Mouse (Mus musculus): ENCODE measurements around the gene Taar7d.
"Not testable (repeated sequence)": the region's sequence is repeated elsewhere in the genome, so short reads cannot be mapped to it uniquely, and the experiment has no call there.

The Taar7d gene

GRCm38 (mm10) chr10:24026922-24027321, at the start of gene Taar7d:
Gene Taar7d, plus strand, starts transcription at chr10:24027222.
- DNase-seq (ENCODE audit: low read depth, low spot score): no peak

DNA sequence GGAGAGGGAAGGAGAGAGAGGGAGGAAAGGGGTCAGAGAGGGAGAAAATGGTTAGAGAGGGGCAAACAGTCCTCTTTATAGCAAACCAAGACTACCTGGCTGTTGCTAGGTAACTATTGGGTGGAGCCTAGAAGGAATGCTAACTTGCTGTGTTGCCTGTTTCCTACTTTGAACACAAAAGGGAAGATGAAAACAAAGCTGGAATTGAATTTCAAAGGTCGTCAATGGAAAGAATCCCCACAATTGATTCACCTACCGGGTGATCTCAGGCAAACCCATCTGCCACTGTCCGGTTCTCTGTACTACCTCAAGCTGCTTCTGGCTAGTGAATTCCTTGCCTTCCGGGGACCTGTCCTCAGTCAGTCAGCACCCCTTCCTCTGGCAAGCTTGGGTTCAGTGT, 49.1 kb upstream of the Taar7d start:
- no peak for DNase-seq (ENCODE audit: low read depth, low spot score)

GRCm38 (mm10) chr10:23978901-23979705, 47.9 kb upstream of the Taar7d start:
- peak; percentile 10 for DNase-seq (ENCODE audit: low read depth, low spot score)

- no peak for DNase-seq (ENCODE audit: low read depth, low spot score)
These were observed 41.5 kb upstream of the Taar7d start, which contains the start of gene Taar6 for GRCm38 (mm10) chr10:23985546-23985945. Gene Taar6, minus strand, starts transcription at chr10:23985646.

DNA sequence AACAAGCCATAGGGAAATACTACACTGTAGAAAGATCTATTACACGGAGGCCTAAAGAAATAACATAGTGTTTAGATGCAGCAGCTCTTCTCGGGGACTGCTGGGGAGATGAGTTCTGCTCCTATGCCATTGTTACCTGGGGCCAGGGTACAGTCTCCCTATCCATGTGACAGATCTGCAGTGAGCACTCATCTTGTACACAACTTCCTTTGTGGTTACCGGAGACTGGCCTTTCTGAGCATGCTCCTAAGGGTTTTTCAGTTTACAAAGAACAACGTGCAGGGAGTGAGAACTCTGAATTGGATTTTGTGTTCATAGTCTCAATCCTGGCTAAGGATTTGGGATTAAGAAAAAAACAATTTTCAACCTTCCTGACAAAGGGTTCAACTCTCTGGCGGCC, 40.6 kb upstream of the Taar7d start:
- DNase-seq (ENCODE audit: low read depth, low spot score): no peak

DNA sequence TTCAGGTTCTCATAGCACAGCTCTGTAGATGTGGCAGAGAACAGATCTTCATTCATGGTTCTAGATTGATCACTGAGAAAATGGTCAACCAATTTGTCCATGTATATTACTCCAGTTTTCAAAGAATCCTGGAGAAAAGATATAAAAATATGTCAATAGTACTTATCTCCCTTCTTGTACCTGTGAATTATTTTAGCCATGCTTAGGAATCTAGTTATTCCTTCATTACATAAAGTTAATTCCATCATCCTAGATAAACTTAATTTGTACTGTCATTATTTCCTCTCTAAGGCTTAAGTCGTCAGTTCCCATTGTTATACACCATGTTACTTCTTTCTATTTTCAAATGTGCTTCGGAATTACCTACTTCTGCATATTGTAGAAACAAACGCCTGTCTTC, 33.6 kb upstream of the Taar7d start, which contains the start of gene Taar7a:
TSS of gene Taar7a (minus strand) at position 101 of the 400 bp plus-strand sequence.
- DNase-seq (ENCODE audit: low read depth, low spot score): no peak

DNA sequence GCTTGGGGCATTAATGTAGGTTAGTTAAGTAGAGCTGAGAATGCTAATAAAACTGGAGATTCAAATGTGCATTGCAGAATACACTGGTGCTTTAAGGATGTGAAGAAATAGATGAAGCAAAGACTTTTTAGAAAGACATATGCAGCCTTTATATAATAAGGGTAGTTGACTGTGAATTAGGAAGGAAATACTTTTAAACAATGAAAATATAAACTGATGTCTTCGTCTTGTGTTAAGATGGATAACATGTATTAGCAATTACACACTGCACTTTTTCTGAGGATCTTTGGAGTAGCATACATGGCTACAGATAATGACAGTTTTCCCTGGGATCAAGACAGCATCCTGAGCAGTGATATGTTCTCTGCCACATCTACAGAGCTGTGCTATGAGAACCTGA, 27.4 kb upstream of the Taar7d start, which contains the start of gene Taar7b:
TSS of gene Taar7b (plus strand) at position 301 of the 400 bp plus-strand sequence.
- no peak for DNase-seq (ENCODE audit: low read depth, low spot score)

DNA sequence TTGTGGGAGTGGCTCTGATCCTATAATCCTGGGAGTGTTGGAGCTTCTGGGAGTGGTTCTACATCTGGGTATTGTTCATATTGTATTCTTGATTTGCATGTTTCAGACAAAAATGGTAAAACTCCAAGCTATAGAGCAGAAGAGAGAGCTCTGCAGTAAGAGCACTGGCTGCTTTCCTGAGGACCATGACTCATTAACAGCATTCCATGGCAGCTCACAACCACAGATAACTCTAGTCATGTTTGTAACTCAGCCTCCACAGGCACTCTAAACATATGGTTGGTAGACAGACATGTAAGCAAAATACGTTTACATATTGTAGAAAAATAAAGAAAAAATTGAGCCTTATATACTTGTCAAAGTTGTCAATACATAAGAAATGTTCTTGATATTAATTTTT, 20.6 kb upstream of the Taar7d start:
- DNase-seq (ENCODE audit: low read depth, low spot score): no peak

DNA sequence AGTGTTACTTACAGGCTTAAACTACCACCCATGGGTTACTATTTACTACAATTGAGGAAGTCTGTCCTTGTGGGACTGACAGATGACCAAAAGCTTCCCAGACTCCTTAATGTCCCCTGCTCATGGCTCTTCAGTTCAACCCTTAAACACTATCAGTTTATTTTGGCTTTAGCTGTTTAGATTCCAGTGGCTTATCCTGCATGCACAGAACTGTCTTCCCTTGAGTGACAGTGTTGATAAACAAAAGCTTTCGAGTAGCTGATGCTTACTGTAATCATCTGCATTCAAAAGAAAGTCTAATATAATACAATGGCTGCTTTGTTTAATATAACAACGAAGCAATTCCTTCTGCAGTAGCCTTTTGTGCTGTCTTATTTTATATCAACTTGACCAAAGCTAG, 20.0 kb upstream of the Taar7d start:
- DNase-seq (ENCODE audit: low read depth, low spot score): no peak

- no peak for DNase-seq (ENCODE audit: low read depth, low spot score)
These were observed 18.9 kb upstream of the Taar7d start for GRCm38 (mm10) chr10:24008143-24008542.

GRCm38 (mm10) chr10:24031347-24031746, 4.3 kb downstream of the Taar7d start:
- no peak for DNase-seq (ENCODE audit: low read depth, low spot score)

- no peak for DNase-seq (ENCODE audit: low read depth, low spot score)
These were observed 10.3 kb downstream of the Taar7d start, which contains the start of gene Taar7e for GRCm38 (mm10) chr10:24037314-24037713. Gene Taar7e, plus strand, starts transcription at chr10:24037614.

DNA sequence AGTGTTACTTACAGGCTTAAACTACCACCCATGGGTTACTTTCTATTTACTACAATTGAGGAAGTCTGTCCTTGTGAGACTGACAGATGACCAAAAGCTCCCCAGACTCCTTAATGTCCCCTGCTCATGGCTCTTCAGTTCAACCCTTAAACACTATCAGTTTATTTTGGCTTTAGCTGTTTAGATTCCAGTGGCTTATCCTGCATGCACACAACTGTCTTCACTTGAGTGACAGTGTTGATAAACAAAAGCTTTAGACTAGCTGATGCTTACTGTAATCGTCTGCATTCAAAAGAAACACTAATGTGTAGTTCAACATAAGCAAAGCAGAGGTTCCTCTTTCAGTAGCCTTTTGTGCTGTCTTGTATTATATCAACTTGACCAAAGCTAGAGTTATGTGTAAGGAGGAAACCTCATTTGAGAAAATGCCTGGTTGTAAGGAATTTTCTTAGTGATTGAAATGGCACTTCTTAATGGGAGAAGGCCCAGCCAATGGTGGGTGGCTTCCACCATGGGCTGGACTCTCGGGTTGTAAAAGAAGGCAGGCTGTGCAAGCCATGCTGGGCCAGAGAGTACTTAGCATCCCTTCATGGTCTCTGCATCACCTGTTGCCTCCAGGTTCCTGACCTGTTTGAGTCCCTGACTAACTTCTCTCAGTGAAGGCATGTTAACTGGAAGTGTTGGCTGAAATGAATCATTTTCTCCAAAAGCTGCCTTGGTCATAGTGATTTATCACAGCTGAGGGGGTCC, 13.3 kb downstream of the Taar7d start:
- no peak for DNase-seq (ENCODE audit: low read depth, low spot score)

DNA sequence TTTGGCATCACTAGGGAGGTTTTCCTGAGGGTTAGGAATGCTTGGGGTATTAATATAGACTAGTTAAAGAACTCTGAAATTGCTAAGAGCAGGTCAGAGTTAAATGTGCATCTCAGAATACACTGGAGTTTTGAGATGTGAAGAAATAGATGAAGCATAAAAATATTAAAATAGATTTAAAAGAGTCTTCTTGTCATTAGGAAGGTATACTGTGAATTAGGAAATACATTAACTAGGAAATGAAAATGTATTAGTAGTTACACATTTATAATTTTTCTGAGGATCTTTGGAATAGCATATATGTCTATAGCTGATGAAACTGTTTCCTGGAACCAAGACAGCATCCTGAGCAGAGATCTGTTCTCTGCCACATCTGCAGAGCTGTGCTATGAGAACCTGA, 22.2 kb downstream of the Taar7d start, which contains the start of gene Taar7f:
TSS of gene Taar7f (plus strand) at position 301 of the 400 bp plus-strand sequence.
- DNase-seq (ENCODE audit: low read depth, low spot score): no peak

- no peak for DNase-seq (ENCODE audit: low read depth, low spot score)
These were observed 25.0 kb downstream of the Taar7d start for GRCm38 (mm10) chr10:24052039-24052438.

DNA sequence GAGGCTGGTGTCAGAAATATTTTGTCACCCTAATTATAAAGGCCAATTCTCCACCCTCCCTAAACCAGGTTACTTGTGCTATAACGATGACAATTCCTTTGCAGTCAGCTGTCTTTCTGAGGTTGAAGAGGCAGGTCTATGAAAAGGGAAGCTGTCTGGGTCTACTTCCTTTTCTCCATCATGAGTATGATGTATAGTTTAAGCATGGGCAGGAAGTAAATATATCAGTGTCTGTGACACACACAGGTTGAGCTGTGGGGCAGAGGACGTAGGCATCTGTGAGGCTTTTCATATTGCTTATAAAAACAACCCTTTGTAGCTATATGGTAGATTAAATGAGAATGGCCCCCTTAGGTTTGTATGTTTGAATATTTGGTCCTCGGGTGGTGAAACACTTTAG, 32.0 kb downstream of the Taar7d start:
- no peak for DNase-seq (ENCODE audit: low read depth, low spot score)

DNA sequence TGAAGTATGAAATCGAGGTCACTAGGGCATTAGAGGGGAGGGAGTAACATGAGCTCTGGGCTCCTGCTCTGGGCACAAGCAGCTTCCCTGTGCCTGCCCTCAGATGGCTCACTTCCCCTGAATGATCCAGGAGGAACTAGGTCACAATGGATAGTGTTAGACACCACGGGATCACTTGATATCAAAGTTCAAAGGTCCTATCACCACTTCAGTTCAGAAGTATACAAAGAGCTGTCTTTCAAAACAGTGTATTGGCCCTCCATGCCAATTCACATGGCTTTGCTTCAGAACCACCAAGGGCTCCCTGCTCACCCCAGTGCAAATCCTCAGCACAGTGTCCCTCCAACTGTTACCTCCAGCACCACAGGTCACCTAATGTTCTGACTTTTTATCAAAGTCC, 47.7 kb downstream of the Taar7d start:
- not testable (repeated sequence) for DNase-seq (ENCODE audit: low read depth, low spot score)

DNA sequence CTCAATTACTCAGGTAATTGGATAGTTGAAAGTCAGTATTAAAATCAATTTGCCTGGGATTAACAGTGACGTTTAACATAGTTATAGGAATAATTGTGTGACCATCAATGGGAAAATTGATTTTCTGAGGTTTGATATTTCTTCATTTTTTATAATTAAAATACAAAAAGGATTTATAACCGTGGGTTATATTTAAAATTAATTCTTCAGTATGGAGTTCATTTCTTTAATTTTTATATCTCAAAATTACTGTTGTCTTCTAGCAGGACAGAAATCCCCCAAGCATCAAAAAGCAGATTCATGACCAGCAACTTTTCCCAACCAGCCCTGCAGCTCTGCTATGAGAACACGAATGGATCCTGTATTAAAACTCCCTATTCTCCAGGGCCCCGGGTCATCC, 49.2 kb downstream of the Taar7d start, which contains the start of gene Taar8a:
TSS of gene Taar8a (plus strand) at position 301 of the 400 bp plus-strand sequence.
- DNase-seq (ENCODE audit: low read depth, low spot score): not testable (repeated sequence)
